Mouse (Mus musculus) heart, adult 2 months (tissue): Measurements from ENCODE around the gene Gstz1.
"Not testable (repeated sequence)": the region's sequence is repeated elsewhere in the genome, so short reads cannot be mapped to it uniquely, and the experiment has no call there.

ENCODE experiments used
- CTCF ChIP-seq: fragments of 200-600 bp; IDR thresholded peaks from 2 replicates; pipeline ENCODE4 v1.8.1; 2022; ENCODE audit warnings: antibody characterized with exemption, mild to moderate bottlenecking, moderate library complexity
- EP300 ChIP-seq: fragments of 200-500 bp; IDR thresholded peaks from 2 replicates; pipeline ENCODE4 v1.6.1; 2011; ENCODE audit warnings: low read depth, low read length, control low read depth; ENCODE audit not compliant: insufficient read depth

DNA sequence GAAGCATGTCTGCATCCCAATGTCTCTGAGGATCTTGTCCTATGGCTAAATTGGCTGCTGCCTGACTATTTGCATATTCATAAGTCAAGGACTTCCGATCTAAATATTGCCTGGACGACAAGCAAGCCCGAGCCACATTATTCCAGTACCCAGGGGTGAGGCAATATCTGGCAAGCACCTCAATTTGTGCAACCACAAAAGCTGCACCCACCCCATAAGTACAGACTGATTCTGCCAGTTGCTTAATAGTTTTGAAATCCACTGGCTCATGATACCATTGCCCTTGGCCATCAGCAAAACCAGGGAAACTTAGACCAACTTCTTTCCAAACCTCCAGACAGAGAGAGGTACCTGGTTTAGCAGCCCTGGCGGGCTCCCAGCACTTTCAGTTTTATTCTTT, 7.5 kb downstream of the Gstz1 start:
- not testable (repeated sequence) for TF ChIP-seq CTCF, EP300
